Mouse (Mus musculus): ENCODE measurements at regions not wholly inside any gene's neighbourhood (a gene's known extent, or its start where the extent isn't known, plus 50 kb on each side); places are given as distances from the start of the nearest gene placed in this dataset.
A peak's percentile ranks its signal among the peaks of the same experiment; 100 is the strongest.

GRCm38 (mm10) chr3:39222059-39222458 lies 335.3 kb downstream of the Fat4 start:
- ATAC-seq (ENCODE audit: low FRiP score, low read depth), result no peak
- H3K27ac ChIP-seq (replicated peaks; ENCODE audit: low read depth, low read length), result no peak overlapping the region
- WGBS, result 71% methylated on average over 4 of the region's 4 CpGs

GRCm38 (mm10) chr3:39234921-39235320 lies 348.2 kb downstream of the Fat4 start:
- no peak for TF ChIP-seq POLR2A (IDR thresholded peaks at IDR 0.05; ENCODE audit: borderline replicate concordance, extremely low read depth, insufficient read depth, insufficient read length)
- Histone ChIP-seq H3K4me2 (replicated peaks; ENCODE audit: low read depth, low read length, severe bottlenecking) (no peak overlapping the region), H3K9me3 (ENCODE audit: control insufficient read depth, low read length) (no peaks in the 10 kb centered on the region), H3K4me1 (ENCODE audit: control insufficient read depth, insufficient read depth, low read length) (no peaks in the 10 kb centered on the region), H3K27ac (replicated peaks; ENCODE audit: low read depth, low read length) (no peak overlapping the region), H3K27me3 (ENCODE audit: control insufficient read depth, insufficient read depth, low read length) (no peaks in the 10 kb centered on the region), H3K36me3 (ENCODE audit: control insufficient read depth, insufficient read depth, low read length) (no peaks in the 10 kb centered on the region), H3K4me3 (replicated peaks; ENCODE audit: low read length) (no peak overlapping the region), H3K9ac (ENCODE audit: low read depth, low read length, severe bottlenecking) (no peak overlapping the region)
- WGBS, result 82% methylated on average over 2 of the region's 2 CpGs
- ATAC-seq (ENCODE audit: low FRiP score, low read depth) (no peak), DNase-seq (ENCODE audit: low spot score) (no peak)

More at GRCm38 (mm10) chr3:39222059-39222458, 335.3 kb downstream of the Fat4 start:
- TF ChIP-seq POLR2A (IDR thresholded peaks at IDR 0.05; ENCODE audit: borderline replicate concordance, extremely low read depth, insufficient read depth, insufficient read length), result no peak
- no peak overlapping the region for H3K4me2 ChIP-seq (replicated peaks; ENCODE audit: low read depth, low read length, severe bottlenecking)
- no peak overlapping the region for H3K9ac ChIP-seq (ENCODE audit: low read depth, low read length, severe bottlenecking)
- no peaks in the 10 kb centered on the region for H3K27me3 ChIP-seq (ENCODE audit: control insufficient read depth, insufficient read depth, low read length)
- no peaks in the 10 kb centered on the region for H3K9me3 ChIP-seq (ENCODE audit: control insufficient read depth, low read length)
- DNase-seq (ENCODE audit: low spot score), result no peak
- H3K4me3 ChIP-seq (replicated peaks; ENCODE audit: low read length), result no peak overlapping the region
- peaks cover 7% of the 10 kb centered on the region for H3K4me1 ChIP-seq (ENCODE audit: control insufficient read depth, insufficient read depth, low read length)
- H3K36me3 ChIP-seq (ENCODE audit: control insufficient read depth, insufficient read depth, low read length), result no peaks in the 10 kb centered on the region

GRCm38 (mm10) chr3:39248712-39249111 lies 362.0 kb downstream of the Fat4 start:
- DNase-seq (ENCODE audit: low spot score), result no peak
- H3K9ac ChIP-seq (ENCODE audit: low read depth, low read length, severe bottlenecking), result no peak overlapping the region
- H3K27ac ChIP-seq (replicated peaks; ENCODE audit: low read depth, low read length), result no peak overlapping the region
- H3K4me2 ChIP-seq (replicated peaks; ENCODE audit: low read depth, low read length, severe bottlenecking), result no peak overlapping the region
- WGBS, result 51% methylated on average over 4 of the region's 4 CpGs
- H3K36me3 ChIP-seq (ENCODE audit: control insufficient read depth, insufficient read depth, low read length), result no peaks in the 10 kb centered on the region
- H3K9me3 ChIP-seq (ENCODE audit: control insufficient read depth, low read length), result no peaks in the 10 kb centered on the region
- H3K4me3 ChIP-seq (replicated peaks; ENCODE audit: low read length), result no peak overlapping the region
- no peak for ATAC-seq (ENCODE audit: low FRiP score, low read depth)
- no peak for TF ChIP-seq POLR2A (IDR thresholded peaks at IDR 0.05; ENCODE audit: borderline replicate concordance, extremely low read depth, insufficient read depth, insufficient read length)
- H3K27me3 ChIP-seq (ENCODE audit: control insufficient read depth, insufficient read depth, low read length), result no peaks in the 10 kb centered on the region
- H3K4me1 ChIP-seq (ENCODE audit: control insufficient read depth, insufficient read depth, low read length), result peaks cover 15% of the 10 kb centered on the region

GRCm38 (mm10) chr3:39249224-39249892 lies 362.6 kb downstream of the Fat4 start:
- 36% methylated on average over 4 of the region's 4 CpGs for WGBS
- no peaks in the 10 kb centered on the region for H3K9me3 ChIP-seq (ENCODE audit: control insufficient read depth, low read length)
- H3K4me1 ChIP-seq (ENCODE audit: control insufficient read depth, insufficient read depth, low read length), result peaks cover 15% of the 10 kb centered on the region
- ATAC-seq (ENCODE audit: low FRiP score, low read depth) (no peak), DNase-seq (ENCODE audit: low spot score) (peak; percentile 31)
- H3K36me3 ChIP-seq (ENCODE audit: control insufficient read depth, insufficient read depth, low read length), result no peaks in the 10 kb centered on the region
- H3K4me2 ChIP-seq (replicated peaks; ENCODE audit: low read depth, low read length, severe bottlenecking), result no peak overlapping the region
- no peak overlapping the region for H3K27ac ChIP-seq (replicated peaks; ENCODE audit: low read depth, low read length)
- no peak for TF ChIP-seq POLR2A (IDR thresholded peaks at IDR 0.05; ENCODE audit: borderline replicate concordance, extremely low read depth, insufficient read depth, insufficient read length)
- H3K4me3 ChIP-seq (replicated peaks; ENCODE audit: low read length), result no peak overlapping the region
- H3K27me3 ChIP-seq (ENCODE audit: control insufficient read depth, insufficient read depth, low read length), result no peaks in the 10 kb centered on the region
- H3K9ac ChIP-seq (ENCODE audit: low read depth, low read length, severe bottlenecking), result no peak overlapping the region

GRCm38 (mm10) chr3:39253076-39253475 lies 366.3 kb downstream of the Fat4 start:
- Histone ChIP-seq H3K4me2 (replicated peaks; ENCODE audit: low read depth, low read length, severe bottlenecking) (no peak overlapping the region), H3K9me3 (ENCODE audit: control insufficient read depth, low read length) (no peaks in the 10 kb centered on the region), H3K27me3 (ENCODE audit: control insufficient read depth, insufficient read depth, low read length) (no peaks in the 10 kb centered on the region), H3K4me3 (replicated peaks; ENCODE audit: low read length) (no peak overlapping the region), H3K27ac (replicated peaks; ENCODE audit: low read depth, low read length) (no peak overlapping the region), H3K36me3 (ENCODE audit: control insufficient read depth, insufficient read depth, low read length) (no peaks in the 10 kb centered on the region), H3K9ac (ENCODE audit: low read depth, low read length, severe bottlenecking) (no peak overlapping the region), H3K4me1 (ENCODE audit: control insufficient read depth, insufficient read depth, low read length) (peaks cover 15% of the 10 kb centered on the region)
- no peak for DNase-seq (ENCODE audit: low spot score)
- WGBS, result 82% methylated on average over 1 of the region's 1 CpGs
- no peak for ATAC-seq (ENCODE audit: low FRiP score, low read depth)
- no peak for TF ChIP-seq POLR2A (IDR thresholded peaks at IDR 0.05; ENCODE audit: borderline replicate concordance, extremely low read depth, insufficient read depth, insufficient read length)
